Mouse (Mus musculus) myocyte (in vitro differentiated cells): ENCODE results near the gene March6. TPM values are rescaled to one million over a fixed set of nuclear protein-coding genes. Genes with fewer than 3 reads are reported as not detected.
A peak's percentile ranks its signal among the peaks of the same experiment; 100 is the strongest.

ENCODE experiments used
- H3K27me3 ChIP-seq: one replicate; pipeline ENCODE4 v1.6.1; 2011; ENCODE audit not compliant: control insufficient read depth, insufficient read depth, insufficient read length
- H3K36me3 ChIP-seq: one replicate; pipeline ENCODE4 v1.6.1; 2011; ENCODE audit not compliant: control insufficient read depth, insufficient read depth
- H3K4me2 ChIP-seq: one replicate; pipeline ENCODE4 v1.6.1; 2011; ENCODE audit warnings: low read depth, control low read depth
- H3K4me3 ChIP-seq: one replicate; pipeline ENCODE4 v1.5.1; 2011; ENCODE audit warnings: mild to moderate bottlenecking, control low read depth, moderate library complexity
- H3K79me2 ChIP-seq: one replicate; pipeline ENCODE4 v1.6.1; 2011; ENCODE audit not compliant: control insufficient read depth, insufficient read depth
- H3ac ChIP-seq: one replicate; pipeline ENCODE4 v1.6.1; 2011; ENCODE audit not compliant: control insufficient read depth, insufficient read length
- CEBPB ChIP-seq: IDR thresholded peaks from 2 replicates; pipeline ENCODE4 v1.6.1; 2011; ENCODE audit warnings: mild to moderate bottlenecking, moderate library complexity; ENCODE audit not compliant: poor library complexity, insufficient read depth, severe bottlenecking
- E2F4 ChIP-seq: IDR thresholded peaks from one replicate; pipeline ENCODE4 v1.6.1; 2011; ENCODE audit warnings: mild to moderate bottlenecking, control low read depth, moderate library complexity; ENCODE audit not compliant: insufficient read depth
- MAX ChIP-seq: IDR thresholded peaks from one replicate; pipeline ENCODE4 v1.6.1; 2011; ENCODE audit warnings: low read depth, mild to moderate bottlenecking, control low read depth
- MYOD1 ChIP-seq, 3 experiments: IDR thresholded peaks; one replicate each; pipeline ENCODE4 v1.6.1; 2011; ENCODE audit warnings: control low read depth in 2 of 3, low read depth in 2 of 3, mild to moderate bottlenecking in 2 of 3, moderate library complexity in 1 of 3; ENCODE audit not compliant: insufficient read length in 2 of 3, control insufficient read depth in 1 of 3
- MYOG ChIP-seq, 3 experiments: IDR thresholded peaks; one replicate each; pipeline ENCODE4 v1.6.1; 2011; ENCODE audit warnings: control low read depth in 2 of 3, low read depth in 2 of 3, mild to moderate bottlenecking in 2 of 3; ENCODE audit not compliant: insufficient read length in 2 of 3, control insufficient read depth in 1 of 3, insufficient read depth in 1 of 3
- POLR2A ChIP-seq: IDR thresholded peaks from one replicate; pipeline ENCODE4 v1.6.1; 2011; ENCODE audit warnings: low read depth, mild to moderate bottlenecking, control low read depth, moderate library complexity; ENCODE audit not compliant: insufficient read length
- POLR2AphosphoS2 ChIP-seq: IDR thresholded peaks from one replicate; pipeline ENCODE4 v1.6.1; 2011; ENCODE audit warnings: low read depth, control low read depth; ENCODE audit not compliant: insufficient read length
- REST ChIP-seq: IDR thresholded peaks from one replicate; pipeline ENCODE4 v1.6.1; 2011; ENCODE audit warnings: mild to moderate bottlenecking, control low read depth, moderate library complexity; ENCODE audit not compliant: insufficient read depth, insufficient read length
- SRF ChIP-seq: IDR thresholded peaks from one replicate; pipeline ENCODE4 v1.6.1; 2011; ENCODE audit warnings: low read depth; ENCODE audit not compliant: control insufficient read depth, insufficient read length
- TCF12 ChIP-seq: IDR thresholded peaks from one replicate; pipeline ENCODE4 v1.6.1; 2011; ENCODE audit warnings: mild to moderate bottlenecking, control low read depth; ENCODE audit not compliant: poor library complexity, insufficient read depth, severe bottlenecking
- TCF3 ChIP-seq: IDR thresholded peaks from one replicate; pipeline ENCODE4 v1.6.1; 2011; ENCODE audit warnings: low read depth, control low read depth; ENCODE audit not compliant: insufficient read length
- USF1 ChIP-seq: IDR thresholded peaks from one replicate; pipeline ENCODE4 v1.6.1; 2011; ENCODE audit warnings: low read depth, mild to moderate bottlenecking, control low read depth, moderate library complexity
- polyA plus RNA-seq: library from polyadenylated mRNA; unstranded; fragments of >200 nt; fragmentation: generic; extraction: Trizol; gene quantifications from one replicate; pipeline ENCODE4 v1.2.1, GENCODE M21; 2012; ENCODE audit warnings: missing spikeins

Gene March6
- polyA plus RNA-seq, 1 experiment: 37.2 TPM

GRCm38 (mm10) chr15:31561390-31561789 lies 30.5 kb upstream of the March6 start:
- Histone ChIP-seq H3K4me3 (no peak overlapping the region), H3ac (no peak overlapping the region), H3K4me2 (no peak overlapping the region), H3K36me3 (no peaks in the 10 kb centered on the region), H3K27me3 (no peaks in the 10 kb centered on the region), H3K79me2 (no peaks in the 10 kb centered on the region)
- TF ChIP-seq MAX: no peak
- no peak for TF ChIP-seq SRF
- TF ChIP-seq CEBPB: no peak
- TF ChIP-seq TCF3: no peak
- no peak for TF ChIP-seq POLR2AphosphoS2
- TF ChIP-seq POLR2A: no peak
- peak; percentile 55 for TF ChIP-seq TCF12
- TF ChIP-seq MYOG (IDR thresholded peaks at IDR 0.05; ENCODE audit: control insufficient read depth in 1 of 3, insufficient read depth in 1 of 3, insufficient read length in 2 of 3, low read depth in 2 of 3): peak; percentile 29 to 72 (median 30)
- TF ChIP-seq MYOD1 (IDR thresholded peaks at IDR 0.05; ENCODE audit: control insufficient read depth in 1 of 3, insufficient read length in 2 of 3, low read depth in 2 of 3): peak in 2 of 3 experiments; percentile 69 to 78
- TF ChIP-seq USF1: no peak
- TF ChIP-seq E2F4: no peak
- no peak for TF ChIP-seq REST

- Histone ChIP-seq H3K79me2 (no peaks in the 10 kb centered on the region), H3K4me3 (no peak overlapping the region), H3ac (no peak overlapping the region), H3K27me3 (no peaks in the 10 kb centered on the region), H3K4me2 (no peak overlapping the region), H3K36me3 (no peaks in the 10 kb centered on the region)
- TF ChIP-seq POLR2AphosphoS2: no peak
These were observed 24.0 kb upstream of the March6 start for GRCm38 (mm10) chr15:31554855-31555254.

GRCm38 (mm10) chr15:31550381-31550780 lies 19.5 kb upstream of the March6 start:
- TF ChIP-seq MYOG (IDR thresholded peaks at IDR 0.05; ENCODE audit: control insufficient read depth in 1 of 3, insufficient read depth in 1 of 3, insufficient read length in 2 of 3, low read depth in 2 of 3) (no peak), E2F4 (no peak), CEBPB (no peak), POLR2AphosphoS2 (no peak), MAX (no peak), SRF (no peak), REST (no peak), POLR2A (no peak), USF1 (no peak), MYOD1 (IDR thresholded peaks at IDR 0.05; ENCODE audit: control insufficient read depth in 1 of 3, insufficient read length in 2 of 3, low read depth in 2 of 3) (no peak), TCF3 (no peak), TCF12 (no peak)
- H3K27me3 ChIP-seq: no peaks in the 10 kb centered on the region
- H3K4me2 ChIP-seq: no peak overlapping the region
- H3K4me3 ChIP-seq: no peak overlapping the region
- H3K79me2 ChIP-seq: no peaks in the 10 kb centered on the region
- no peaks in the 10 kb centered on the region for H3K36me3 ChIP-seq
- no peak overlapping the region for H3ac ChIP-seq

DNA sequence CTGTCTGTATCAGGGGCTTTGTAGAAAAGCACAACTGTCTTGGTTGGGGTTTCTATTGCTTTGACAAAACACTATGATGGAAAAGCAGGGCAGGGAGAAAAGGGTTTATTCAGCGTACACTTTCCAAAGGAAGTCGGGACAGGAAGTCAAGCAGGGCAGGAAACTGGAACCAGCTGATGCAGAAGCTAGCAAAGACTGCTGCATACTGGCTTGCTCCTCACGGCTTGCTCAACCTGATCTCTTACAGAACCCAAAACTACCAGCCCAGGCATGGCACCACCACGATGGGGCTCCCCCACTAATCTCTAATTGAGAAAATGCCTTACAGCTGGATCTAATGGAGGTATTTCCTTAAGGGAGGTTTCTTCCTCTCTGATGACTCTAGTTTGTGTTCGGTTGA lies 16.6 kb upstream of the March6 start:
- no peak for TF ChIP-seq USF1
- TF ChIP-seq POLR2A: no peak
- TF ChIP-seq TCF3: no peak
- TF ChIP-seq E2F4: no peak
- no peak for TF ChIP-seq TCF12
- TF ChIP-seq REST: no peak
- no peak for TF ChIP-seq CEBPB
- TF ChIP-seq MAX: no peak
- TF ChIP-seq MYOD1 (IDR thresholded peaks at IDR 0.05; ENCODE audit: control insufficient read depth in 1 of 3, insufficient read length in 2 of 3, low read depth in 2 of 3): no peak
- no peak for TF ChIP-seq SRF
- no peak for TF ChIP-seq POLR2AphosphoS2
- Histone ChIP-seq H3K4me3 (no peak overlapping the region), H3K4me2 (peak overlapping the region; percentile 49), H3K79me2 (no peaks in the 10 kb centered on the region), H3ac (no peak overlapping the region), H3K27me3 (no peaks in the 10 kb centered on the region), H3K36me3 (no peaks in the 10 kb centered on the region)

DNA sequence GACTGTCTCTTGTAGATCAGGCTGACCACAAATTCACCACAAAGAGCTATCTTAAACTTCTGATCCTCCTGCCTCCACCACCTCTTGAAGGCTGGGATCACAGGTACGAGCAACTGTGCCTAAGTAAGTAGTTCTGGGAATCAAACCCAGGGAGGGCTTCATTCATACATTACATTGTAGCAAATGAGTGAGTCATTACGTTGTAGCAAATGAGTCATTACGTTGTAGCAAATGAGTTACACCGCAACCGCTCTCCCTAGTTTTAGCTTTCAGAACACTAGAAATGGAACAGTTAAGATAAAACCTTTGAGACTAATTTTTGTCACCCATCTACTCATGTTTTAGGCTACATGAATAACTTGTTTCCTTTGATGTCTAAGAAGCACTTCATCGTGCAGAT lies 15.4 kb upstream of the March6 start:
- peak overlapping the region; percentile 69 for H3K4me2 ChIP-seq
- H3K27me3 ChIP-seq: no peaks in the 10 kb centered on the region
- H3K36me3 ChIP-seq: no peaks in the 10 kb centered on the region
- H3ac ChIP-seq: no peak overlapping the region
- TF ChIP-seq SRF (no peak), TCF12 (no peak), MAX (no peak), POLR2A (no peak), E2F4 (no peak), MYOG (IDR thresholded peaks at IDR 0.05; ENCODE audit: control insufficient read depth in 1 of 3, insufficient read depth in 1 of 3, insufficient read length in 2 of 3, low read depth in 2 of 3) (no peak), REST (no peak), USF1 (no peak), TCF3 (no peak), MYOD1 (IDR thresholded peaks at IDR 0.05; ENCODE audit: control insufficient read depth in 1 of 3, insufficient read length in 2 of 3, low read depth in 2 of 3) (no peak), POLR2AphosphoS2 (no peak), CEBPB (no peak)
- H3K79me2 ChIP-seq: no peaks in the 10 kb centered on the region
- H3K4me3 ChIP-seq: no peak overlapping the region
